Mouse (Mus musculus) intestine, postnatal 0 days (tissue): ENCODE measurements around the gene Arih2. TPM values are rescaled to one million over a fixed set of nuclear protein-coding genes. Genes with fewer than 3 reads are reported as not detected.

Experiments
- ATAC-seq: fragments of 200-750 bp; cut with Nextera tagmentation; 2 replicates; pipeline ENCODE4 v1.8.0; 2017; ENCODE audit warnings: mild to moderate bottlenecking, moderate TSS enrichment, moderate library complexity
- H3K27ac ChIP-seq: fragments of 300-500 bp; sonication (generic); 2 replicates; pipeline ENCODE4 v1.5.1; 2014; ENCODE audit warnings: mild to moderate bottlenecking, low read depth, low read length, moderate library complexity
- H3K27me3 ChIP-seq: fragments of 300-500 bp; sonication (generic); replicated peaks from 2 replicates; pipeline ENCODE4 v1.6.1; 2014; ENCODE audit warnings: low read length, mixed read lengths; ENCODE audit not compliant: control insufficient read depth, insufficient read depth
- H3K36me3 ChIP-seq: fragments of 300-500 bp; sonication (generic); 2 replicates; pipeline ENCODE4 v1.6.1; 2014; ENCODE audit warnings: mild to moderate bottlenecking, moderate library complexity; ENCODE audit not compliant: control insufficient read depth, insufficient read depth
- H3K4me1 ChIP-seq: fragments of 300-500 bp; sonication (generic); replicated peaks from 2 replicates; pipeline ENCODE4 v1.6.1; 2014; ENCODE audit warnings: antibody characterized with exemption, low read length, mixed read lengths; ENCODE audit not compliant: control insufficient read depth, insufficient read depth
- H3K4me2 ChIP-seq: fragments of 300-500 bp; sonication (generic); replicated peaks from 2 replicates; pipeline ENCODE4 v1.6.1; 2014; ENCODE audit warnings: low read depth, mild to moderate bottlenecking, moderate library complexity
- H3K4me3 ChIP-seq: fragments of 300-500 bp; sonication (generic); 2 replicates; pipeline ENCODE4 v1.5.1; 2014; ENCODE audit warnings: low read depth, low read length
- H3K9ac ChIP-seq: fragments of 300-500 bp; sonication (generic); 2 replicates; pipeline ENCODE4 v1.6.1; 2014; ENCODE audit warnings: mild to moderate bottlenecking, low read depth, low read length
- H3K9me3 ChIP-seq: fragments of 300-500 bp; sonication (generic); 2 replicates; pipeline ENCODE4 v1.6.1; 2016; ENCODE audit warnings: mixed run types; ENCODE audit not compliant: control insufficient read depth
- CTCF ChIP-seq: sonication (generic); IDR thresholded peaks from 2 replicates; pipeline ENCODE4 v1.5.1; 2016; ENCODE audit warnings: low read depth, mild to moderate bottlenecking, control low read depth, antibody characterized with exemption, moderate library complexity
- WGBS: fragments of 180-500 bp; shearing (Covaris S2); extraction: QIAGEN DNeasy Blood & Tissue Kit; methylation state at CpG from one replicate; pipeline ENCODE4 v1.1.7; 2014; 5-methylcytosine and 5-hydroxymethylcytosine counted together
- microRNA counts: library from miRNA; unstranded; fragments of <30 nt; microRNA quantifications from one replicate; lab custom pipeline; 2016
- microRNA-seq: library from miRNA; unstranded; fragments of <30 nt; microRNA quantifications from one replicate; pipeline ENCODE4, GENCODE M21; 2016
- polyA plus RNA-seq: library from polyadenylated mRNA; unstranded; fragments of >200 nt; fragmentation: Nextera tagmentation; extraction: Ambion mirVana; gene quantifications from 2 replicates; pipeline ENCODE4 v1.2.1, GENCODE M21; 2015

The Arih2 gene
- polyA plus RNA-seq, 1 experiment from 2014 or later = 22.6 TPM

DNA sequence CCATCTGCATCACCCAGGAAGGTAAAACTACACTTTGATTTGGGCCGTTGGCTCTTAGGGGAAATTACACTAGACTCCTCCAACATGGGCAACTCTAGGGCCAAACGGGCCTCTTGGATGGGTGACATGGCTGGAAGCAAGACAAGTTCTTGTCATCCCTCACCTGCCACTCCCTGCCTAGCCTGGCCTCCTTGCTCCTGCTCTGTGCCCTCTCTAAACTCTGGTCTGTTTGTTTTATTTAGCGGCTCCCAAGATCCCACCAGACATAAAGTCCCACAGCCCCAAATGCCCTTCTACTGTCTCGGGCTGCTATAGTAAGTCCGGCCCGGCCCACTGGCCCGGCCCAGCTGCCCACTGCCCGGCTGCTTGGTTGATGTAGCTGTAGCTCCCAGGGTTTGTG is 85.5 kb downstream of the Arih2 start:
- no peak for ATAC-seq

DNA sequence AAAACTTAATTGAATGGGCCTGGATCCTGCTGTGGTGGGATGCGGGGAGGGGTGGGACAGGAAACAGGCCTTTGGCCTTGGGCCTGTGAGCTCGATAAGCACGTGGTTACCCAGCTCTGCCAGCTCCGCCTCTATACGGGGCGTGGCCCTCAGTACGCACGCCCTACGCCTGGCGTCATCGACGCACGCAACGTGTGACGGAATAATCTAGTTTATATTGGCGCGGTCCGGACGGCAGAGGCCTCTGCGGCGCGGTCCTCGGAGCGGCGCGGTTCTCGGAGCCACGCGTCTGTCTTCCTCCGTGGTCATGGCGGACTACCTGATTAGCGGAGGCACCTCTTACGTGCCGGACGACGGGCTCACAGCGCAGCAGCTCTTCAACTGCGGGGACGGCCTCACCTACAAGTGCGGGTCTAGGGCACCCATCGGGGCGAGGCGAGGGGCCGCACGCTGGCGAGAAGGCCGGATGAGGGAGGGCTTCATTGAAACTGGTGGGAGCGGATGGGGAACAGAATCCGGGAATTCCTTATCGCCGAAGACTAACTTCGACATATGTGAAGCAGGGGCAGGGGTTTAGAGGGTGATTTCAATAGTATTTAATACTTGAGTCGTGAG is 88.9 kb downstream of the Arih2 start, which contains the start of gene Impdh2:
TSS of gene Impdh2 (plus strand) at position 60 of the 615 bp plus-strand sequence.
- H3K27me3 ChIP-seq = no peaks in the 10 kb centered on the region
- H3K4me3 ChIP-seq = peak within 1 kb of the TSS; percentile 49
- no peaks in the 10 kb centered on the region for H3K9me3 ChIP-seq
- ATAC-seq = peak; percentile 98
- no peaks in the 10 kb centered on the region for H3K4me1 ChIP-seq
- under 1% methylated on average over 51 of the region's 53 CpGs for WGBS
- H3K9ac ChIP-seq = peak within 1 kb of the TSS; percentile 65
- TF ChIP-seq CTCF = peak; percentile 30; the same call in 1 of the 2 replicates
- peak within 1 kb of the TSS; percentile 63 for H3K4me2 ChIP-seq
- peaks cover 56% of the 10 kb centered on the region for H3K36me3 ChIP-seq
- H3K27ac ChIP-seq = no peak within 1 kb of the TSS; the same call in 1 of the 2 replicates

More for the DNA sequence above, 85.5 kb downstream of the Arih2 start:
- no peak for TF ChIP-seq CTCF
- no peak overlapping the region for H3K9ac ChIP-seq
- 90% methylated on average over 8 of the region's 8 CpGs for WGBS
- peak overlapping the region; percentile 41; the same call in 1 of the 2 replicates for H3K27ac ChIP-seq
- H3K27me3 ChIP-seq = no peaks in the 10 kb centered on the region
- H3K4me1 ChIP-seq = peaks cover 9% of the 10 kb centered on the region; the same call in 1 of the 2 replicates
- H3K4me3 ChIP-seq = no peak overlapping the region
- H3K36me3 ChIP-seq = peaks cover 27% of the 10 kb centered on the region; the same call in 1 of the 2 replicates
- no peaks in the 10 kb centered on the region for H3K9me3 ChIP-seq
- H3K4me2 ChIP-seq = no peak overlapping the region

DNA sequence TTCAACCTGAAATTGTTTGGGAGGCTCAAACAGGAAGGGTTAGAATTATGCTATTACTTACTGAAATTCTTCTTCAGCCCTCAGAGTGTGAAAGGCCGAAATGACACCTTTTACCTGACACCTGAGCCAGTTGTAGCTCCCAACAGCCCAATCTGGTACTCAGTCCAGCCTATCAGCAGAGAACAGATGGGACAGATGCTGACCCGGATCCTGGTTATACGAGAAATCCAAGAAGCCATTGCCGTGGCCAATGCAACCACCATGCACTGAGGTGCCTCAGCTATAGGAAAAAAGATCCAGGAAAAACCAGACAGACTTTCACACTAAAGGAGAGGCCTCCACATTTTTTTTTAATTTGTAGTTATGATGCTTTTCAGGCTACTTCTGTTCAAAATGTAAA is 90.0 kb downstream of the Arih2 start:
- TF ChIP-seq CTCF = no peak
- no peaks in the 10 kb centered on the region for H3K27me3 ChIP-seq
- no peak overlapping the region for H3K4me3 ChIP-seq
- H3K36me3 ChIP-seq = peaks cover 60% of the 10 kb centered on the region
- ATAC-seq = no peak
- H3K4me2 ChIP-seq = no peak overlapping the region
- H3K27ac ChIP-seq = no peak overlapping the region
- H3K4me1 ChIP-seq = no peaks in the 10 kb centered on the region
- 90% methylated on average over 4 of the region's 4 CpGs for WGBS
- H3K9me3 ChIP-seq = no peaks in the 10 kb centered on the region
- no peak overlapping the region for H3K9ac ChIP-seq

MicroRNA genes within 50 kb of the gene (microRNA counts, 519-probe panel; counts per million panel counts)
- 4,298 counts per million, percentile 64 among the panel's probes with 10 or more counts for microRNA mmu-miR-191 (lab: Ali Mortazavi, UCI)
- microRNA mmu-miR-425 (lab: Ali Mortazavi, UCI) = 3,895 counts per million, percentile 54 among the panel's probes with 10 or more counts

Small RNA genes within 50 kb of the gene (microRNA-seq; reads per million reads assigned to microRNA genes)
- not detected for gene Gm24083
- gene Gm26298 = not detected
- gene Mir191 = not detected
- gene Mir425 = 3,068 reads per million, percentile 87 among the genes with 10 or more reads in this experiment

Other genes starting within 250 kb of the Arih2 start
- 0.29 TPM in 2 replicates for gene Ccdc36, start 220.9 kb downstream of the Arih2 start, polyA plus RNA-seq
- gene BC048562, start 212.9 kb downstream of the Arih2 start, polyA plus RNA-seq = not detected in 2 replicates
- gene Ccdc71, start 188.9 kb downstream of the Arih2 start, polyA plus RNA-seq = 29.4 and 30.2 TPM in 2 replicates
- gene Klhdc8b, start 187.8 kb downstream of the Arih2 start, polyA plus RNA-seq = 24.2 and 24.8 TPM in 2 replicates
- gene Lamb2, start 169.7 kb downstream of the Arih2 start, polyA plus RNA-seq = 8.9 and 10.1 TPM in 2 replicates
- 17.2 and 17.6 TPM in 2 replicates for gene Usp19, start 158.8 kb downstream of the Arih2 start, polyA plus RNA-seq
- 66.4 and 74.7 TPM in 2 replicates for gene Qars, start 141.7 kb downstream of the Arih2 start, polyA plus RNA-seq
- 46.8 and 48.7 TPM in 2 replicates for gene Qrich1, start 132.6 kb downstream of the Arih2 start, polyA plus RNA-seq
- 50.6 and 50.7 TPM in 2 replicates for gene Impdh2, start 89.1 kb downstream of the Arih2 start, polyA plus RNA-seq
- gene Ndufaf3, start 82.0 kb downstream of the Arih2 start, polyA plus RNA-seq = 47.9 and 53.4 TPM in 2 replicates
- gene Dalrd3, start 79.5 kb downstream of the Arih2 start, polyA plus RNA-seq = 36.7 and 38.3 TPM in 2 replicates
- 16.7 and 16.8 TPM in 2 replicates for gene Wdr6, start 70.6 kb downstream of the Arih2 start, polyA plus RNA-seq
- gene P4htm, start 51.7 kb downstream of the Arih2 start, polyA plus RNA-seq = 2.8 and 2.9 TPM in 2 replicates
- gene Slc25a20, start 12.7 kb upstream of the Arih2 start, polyA plus RNA-seq = 159 TPM in 2 replicates
- gene Prkar2a, start 39.9 kb upstream of the Arih2 start, polyA plus RNA-seq = 28.3 and 31.8 TPM in 2 replicates
- gene Ip6k2, start 134.4 kb upstream of the Arih2 start, polyA plus RNA-seq = 28.1 and 31.4 TPM in 2 replicates
- gene Nckipsd, start 159.0 kb upstream of the Arih2 start, polyA plus RNA-seq = 5.4 and 6.8 TPM in 2 replicates
- 0.40 and 0.93 TPM in 2 replicates for gene Celsr3, start 176.9 kb upstream of the Arih2 start, polyA plus RNA-seq
- 70.8 and 99.5 TPM in 2 replicates for gene Slc26a6, start 203.9 kb upstream of the Arih2 start, polyA plus RNA-seq